Mouse (Mus musculus) cerebellum, postnatal 25 days (tissue): ENCODE measurements around the gene Hax1.

Experiments
- DNase-seq, 2 experiments: peaks; one replicate each; pipeline ENCODE4 v3.0.0; 2021; ENCODE audit warnings: mixed read lengths in 2 of 2

The Hax1 gene

DNA sequence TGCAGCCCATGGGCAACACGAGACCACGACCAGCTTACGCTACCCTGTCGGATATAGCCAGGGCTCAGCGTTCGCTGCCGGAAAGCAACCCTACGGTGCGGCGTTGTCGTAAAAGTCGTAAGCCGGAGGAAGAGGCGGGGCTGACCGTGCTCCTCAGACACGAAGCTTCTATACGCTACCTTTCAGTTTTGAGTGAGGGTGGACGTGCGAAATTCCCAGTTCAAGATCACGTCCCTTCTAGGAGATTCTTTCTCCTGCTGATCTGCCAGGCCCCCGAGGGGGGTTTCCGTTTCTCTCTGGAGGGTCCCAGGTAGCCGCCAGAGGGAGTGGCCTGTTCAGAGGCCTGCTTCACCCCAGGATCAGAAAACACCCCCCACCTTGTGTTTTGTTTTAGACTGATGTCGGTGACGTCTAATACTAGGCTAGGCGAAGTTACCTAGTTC is at the start of gene Hax1:
Hax1 (minus strand) TSS at position 169 of the 443 bp plus-strand sequence.
- peak; percentile 96 to 97 for DNase-seq

GRCm38 (mm10) chr3:90036263-90036662 is 37.7 kb upstream of the Hax1 start:
- no peak for DNase-seq

DNA sequence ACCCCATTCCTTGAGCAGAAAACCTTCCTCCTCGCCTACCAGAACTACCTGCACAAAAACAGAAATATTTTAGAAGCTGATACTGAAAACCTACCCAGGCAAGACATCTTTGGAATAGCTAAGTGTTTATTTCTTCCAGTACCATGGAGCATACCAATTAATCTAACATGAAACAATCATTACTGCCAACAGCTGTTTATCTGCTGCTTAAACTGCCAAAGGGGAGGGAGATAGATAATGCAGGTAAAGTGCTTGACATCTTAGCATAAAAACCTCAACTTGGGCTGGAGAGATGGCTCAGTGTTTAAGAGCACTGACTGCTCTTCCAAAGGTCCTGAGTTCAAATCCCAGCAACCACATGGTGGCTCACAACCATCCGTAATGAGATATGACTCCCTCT is 36.1 kb upstream of the Hax1 start:
- no peak for DNase-seq

DNA sequence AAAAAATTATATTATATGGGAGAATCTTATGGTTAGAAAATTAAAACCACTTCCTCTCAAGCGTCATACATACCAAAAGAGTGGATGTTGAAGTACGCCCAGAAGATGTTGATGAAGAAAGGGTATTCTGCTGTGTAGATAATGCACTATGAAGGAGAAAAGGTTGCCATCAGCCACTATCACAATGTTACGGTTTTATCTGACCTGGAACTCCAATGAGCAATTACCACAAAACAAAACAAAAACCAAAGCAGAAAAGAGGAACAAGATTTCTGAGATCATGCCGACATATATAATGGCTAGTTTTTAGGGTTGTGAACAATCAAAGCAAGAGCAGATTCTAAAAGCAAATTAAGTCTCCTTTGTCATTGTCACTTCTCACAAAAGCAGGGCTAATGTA is 18.0 kb upstream of the Hax1 start:
- DNase-seq: no peak

DNA sequence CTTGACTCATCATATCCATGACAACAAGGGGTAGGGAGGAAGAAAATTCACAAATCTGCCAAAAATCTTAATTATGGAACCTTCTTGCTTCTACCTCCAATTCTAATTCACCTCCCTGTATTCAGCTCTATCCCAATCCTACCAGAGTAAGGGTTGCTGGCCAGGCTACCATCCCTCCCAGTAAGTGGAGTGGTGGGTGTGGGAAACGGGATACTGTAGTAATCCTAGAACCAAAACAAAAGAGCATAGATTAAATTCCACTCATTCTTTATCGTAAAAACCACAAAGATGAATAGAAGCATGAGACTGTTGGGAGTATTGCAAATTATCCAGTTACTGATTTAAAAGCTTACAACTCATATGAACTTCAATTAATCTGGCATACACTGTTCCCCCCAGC is 11.7 kb upstream of the Hax1 start:
- no peak for DNase-seq

DNA sequence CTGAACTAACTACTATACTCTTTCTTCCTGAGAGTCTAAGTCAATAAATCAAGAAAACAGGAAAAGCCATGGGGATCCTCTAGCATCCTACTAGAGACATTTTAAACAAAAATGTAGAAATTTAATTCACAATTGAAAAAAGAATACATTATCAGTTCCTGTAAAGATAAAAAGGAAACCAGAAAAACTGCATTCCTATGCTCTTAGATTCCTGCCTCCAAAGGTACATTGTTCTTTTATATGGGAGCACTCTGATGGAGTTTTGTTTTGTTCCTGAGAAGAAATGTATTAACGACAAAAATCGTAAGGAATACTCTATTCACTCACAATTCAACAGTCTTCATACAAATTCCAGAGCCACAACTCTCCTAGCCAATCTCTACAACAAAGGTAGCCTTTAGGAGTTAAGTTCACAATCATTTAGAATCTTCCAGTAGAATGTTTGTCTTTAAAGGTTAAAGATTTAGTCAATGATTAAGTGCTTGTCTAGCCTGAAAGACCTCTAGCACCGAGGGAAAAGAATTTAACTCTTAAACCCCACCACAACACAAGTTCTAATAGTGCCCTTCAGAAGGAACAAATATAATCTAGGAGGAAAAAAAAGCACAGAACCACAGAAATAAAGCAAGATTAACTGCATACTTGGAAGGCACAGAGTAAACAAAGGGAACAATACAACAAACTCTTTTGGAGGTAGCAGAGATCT is 5.7 kb upstream of the Hax1 start:
- DNase-seq: no peak

- DNase-seq: no peak
Observed at GRCm38 (mm10) chr3:89999830-90000229, 1.2 kb upstream of the Hax1 start.

DNA sequence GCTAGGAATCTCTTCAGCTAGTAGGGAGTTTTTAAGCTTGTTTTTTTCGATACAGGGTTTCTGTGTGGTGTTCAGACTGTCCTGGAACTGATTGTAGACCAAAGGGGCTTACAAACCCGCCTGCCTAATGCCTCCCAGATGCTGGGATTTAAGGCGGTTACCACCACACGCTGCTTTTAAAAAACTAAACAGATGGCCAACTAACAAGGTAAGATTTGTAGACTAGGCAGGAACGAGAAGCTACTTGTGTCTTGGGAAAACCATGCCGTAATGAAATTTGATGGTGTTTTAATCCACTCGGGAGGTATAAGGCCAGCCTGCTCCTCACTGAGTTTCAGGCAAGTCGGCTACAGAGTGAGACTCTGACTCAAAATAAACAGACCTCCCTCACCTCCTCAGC is 510 bp upstream of the Hax1 start:
- DNase-seq: no peak

DNA sequence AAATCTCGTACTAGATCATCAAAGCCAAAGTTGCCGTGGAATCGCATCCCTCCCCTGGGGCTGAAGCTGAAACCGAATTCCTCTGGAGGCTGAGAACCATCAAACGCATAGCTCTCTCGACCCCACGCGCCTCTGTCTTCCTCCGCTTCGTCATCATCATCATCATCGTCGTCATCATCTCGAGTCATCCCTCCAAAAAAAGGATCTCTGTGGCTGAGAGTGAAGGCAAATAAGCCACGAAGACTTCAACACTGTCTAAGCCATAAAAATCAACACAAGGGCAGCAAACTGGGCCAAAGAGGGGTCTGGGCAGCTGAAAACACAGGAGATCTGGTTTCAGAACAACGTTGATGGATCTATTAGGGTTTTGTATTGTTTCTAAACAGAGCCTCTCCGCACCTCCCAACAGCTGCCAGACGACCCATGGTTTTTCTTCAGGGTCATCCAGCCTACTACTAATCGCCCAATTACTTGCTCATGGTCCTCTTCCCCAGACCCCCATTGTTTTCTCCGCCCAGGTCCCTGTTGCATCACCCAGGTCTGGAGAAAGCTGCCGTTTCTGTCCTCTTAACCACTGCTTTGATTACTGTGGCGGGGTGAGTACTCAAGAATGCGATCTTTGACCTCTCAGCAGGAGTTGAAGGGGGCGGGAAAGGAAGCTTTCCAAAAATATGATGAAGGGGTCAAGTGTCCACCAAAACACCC is 637 bp downstream of the Hax1 start:
- DNase-seq: peak in 1 of 2 experiments; percentile 23

DNA sequence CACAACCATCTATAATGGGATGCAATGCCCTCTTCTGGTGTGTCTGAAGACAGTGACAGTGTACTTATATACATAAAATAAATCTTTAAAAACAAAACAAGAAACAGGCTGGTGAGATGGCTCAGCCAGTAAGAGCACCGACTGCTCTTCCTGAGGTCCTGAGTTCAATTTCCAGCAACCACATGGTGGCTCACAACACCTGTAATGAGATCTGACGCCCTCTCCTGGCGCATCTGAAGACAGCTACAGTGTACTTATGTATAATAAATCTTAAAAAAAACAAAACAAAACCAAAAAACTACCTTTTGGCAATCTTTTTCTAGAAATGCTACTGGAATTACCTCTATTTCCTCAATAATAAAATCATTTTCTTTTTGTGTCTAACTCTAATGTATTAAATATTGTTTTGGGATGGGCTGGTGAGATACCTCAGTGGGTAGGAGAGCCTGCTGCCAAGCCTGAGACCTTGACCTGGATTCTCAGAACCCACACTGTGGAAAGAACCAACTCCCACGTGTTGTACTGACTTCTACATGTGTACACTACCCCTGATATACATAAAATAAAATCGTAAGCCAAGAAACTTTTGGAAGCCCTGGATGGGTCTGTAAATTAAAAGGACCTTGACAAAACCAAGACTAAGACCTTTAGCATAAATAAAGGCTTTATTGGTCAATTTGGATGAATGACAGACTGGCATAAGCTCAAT is 3.6 kb downstream of the Hax1 start:
- DNase-seq: no peak

GRCm38 (mm10) chr3:89987822-89988221 is 10.8 kb downstream of the Hax1 start:
- DNase-seq: no peak

DNA sequence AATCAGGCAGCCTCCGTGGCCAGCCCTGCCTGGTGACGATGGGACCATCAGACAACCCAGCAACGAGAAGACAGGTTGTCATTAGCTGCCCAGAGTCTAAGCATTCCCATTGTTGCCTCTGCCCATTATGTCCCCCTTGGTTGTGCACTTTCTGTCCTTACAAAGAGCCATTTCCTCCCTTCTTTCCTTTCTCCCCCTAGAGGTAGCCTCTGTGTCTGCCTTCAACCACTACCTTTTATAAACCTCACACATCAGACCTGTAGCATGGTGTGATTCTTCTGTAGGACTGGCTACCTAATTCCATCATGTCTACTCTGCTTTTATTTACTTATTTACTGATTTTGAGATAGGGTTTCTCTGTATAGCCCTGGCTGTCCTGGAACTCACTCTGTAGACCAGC is 11.4 kb downstream of the Hax1 start:
- DNase-seq: no peak

GRCm38 (mm10) chr3:89982426-89982825 is 16.2 kb downstream of the Hax1 start:
- no peak for DNase-seq

GRCm38 (mm10) chr3:89976859-89977258 is 21.7 kb downstream of the Hax1 start:
- no peak for DNase-seq

DNA sequence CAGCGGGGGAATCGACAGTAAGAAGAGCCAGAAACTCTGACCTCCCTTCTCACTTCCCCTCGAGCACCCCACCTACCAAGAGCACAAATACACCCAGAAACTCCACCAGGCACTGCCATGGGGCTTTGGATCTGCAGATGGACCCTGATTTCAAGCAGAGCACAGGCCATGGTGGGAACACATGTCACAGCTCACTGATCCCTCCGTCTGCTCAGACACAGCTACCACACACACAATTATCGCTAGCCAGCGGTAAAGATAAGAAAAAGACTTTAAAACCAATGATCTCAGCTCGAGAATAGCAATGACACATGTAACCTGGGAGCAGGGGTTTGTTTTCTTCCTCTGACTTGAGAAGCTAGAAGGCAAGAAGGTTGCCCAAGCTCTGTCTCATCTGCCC is 30.1 kb downstream of the Hax1 start:
- DNase-seq: no peak

DNA sequence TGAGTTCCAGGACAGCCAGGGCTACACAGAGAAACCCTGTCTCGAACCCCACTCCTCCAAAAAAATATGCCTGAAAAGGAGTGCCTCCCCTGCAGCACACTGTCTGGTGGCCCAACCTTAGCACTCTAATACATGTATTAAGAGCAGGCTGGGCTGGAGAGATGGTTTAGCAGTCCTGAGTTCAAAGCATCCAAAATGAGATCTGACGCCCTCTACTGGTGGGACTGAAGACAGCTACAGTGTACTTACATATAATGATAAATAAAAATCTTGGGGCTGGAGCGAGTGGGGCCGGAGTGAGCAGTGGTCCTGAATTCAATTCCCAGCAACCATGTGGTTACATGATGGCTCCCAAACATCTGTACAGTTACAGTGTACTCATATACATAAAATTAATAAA is 31.6 kb downstream of the Hax1 start:
- no peak for DNase-seq

- no peak for DNase-seq
Observed at GRCm38 (mm10) chr3:89965972-89966371, 32.6 kb downstream of the Hax1 start.

DNA sequence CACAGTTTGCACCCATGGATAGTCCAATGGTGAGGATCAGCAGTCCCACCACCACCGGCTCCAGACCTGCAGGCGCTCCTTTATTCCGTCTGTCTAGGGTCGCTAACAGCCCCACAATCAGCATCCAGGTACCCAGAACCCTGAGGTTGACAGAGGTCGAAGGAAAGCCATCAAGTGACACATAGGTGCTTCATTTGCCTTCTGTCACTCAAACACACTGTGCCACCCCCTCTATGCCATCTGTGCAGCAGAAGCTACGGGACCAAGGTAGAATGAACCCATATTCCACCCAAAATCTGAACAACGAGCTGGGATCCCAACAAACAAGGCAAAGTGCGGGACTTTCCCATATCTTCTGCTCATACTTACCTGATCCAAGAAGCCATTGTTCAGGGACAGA is 33.0 kb downstream of the Hax1 start:
- DNase-seq: no peak

- DNase-seq: peak; percentile 71 to 80
Observed at GRCm38 (mm10) chr3:89963926-89964739, 34.4 kb downstream of the Hax1 start.

DNA sequence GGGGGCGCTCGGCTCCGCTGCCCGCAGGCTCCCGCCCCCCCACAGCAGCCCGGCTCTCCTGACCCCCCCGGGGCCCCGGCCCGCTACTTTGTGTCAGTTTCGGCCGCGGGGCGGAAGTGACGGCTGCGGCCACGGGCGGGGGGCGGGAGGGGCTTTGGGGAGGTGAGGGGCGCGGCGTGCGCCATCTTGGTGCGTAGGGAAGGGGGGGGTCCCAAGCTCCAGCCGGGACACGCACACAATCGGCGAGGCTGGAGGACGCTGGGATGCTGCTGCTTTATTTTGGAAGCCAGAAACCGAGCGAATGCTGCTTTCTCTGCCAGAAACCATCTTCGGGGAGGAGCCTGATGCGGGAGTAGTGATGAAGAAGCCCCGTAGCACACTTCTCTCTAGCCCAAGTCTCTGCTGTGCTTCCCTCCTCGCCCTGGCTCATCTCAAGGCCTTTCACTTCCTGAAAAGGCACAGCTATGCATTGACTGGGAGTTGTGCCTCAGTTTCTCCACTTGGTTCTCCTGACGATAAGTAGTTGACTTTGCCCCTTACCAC is 35.3 kb downstream of the Hax1 start, which contains the start of gene Atp8b2:
Atp8b2 (minus strand) TSS at position 288 of the 543 bp plus-strand sequence.
- DNase-seq: peak; percentile 69 to 79

DNA sequence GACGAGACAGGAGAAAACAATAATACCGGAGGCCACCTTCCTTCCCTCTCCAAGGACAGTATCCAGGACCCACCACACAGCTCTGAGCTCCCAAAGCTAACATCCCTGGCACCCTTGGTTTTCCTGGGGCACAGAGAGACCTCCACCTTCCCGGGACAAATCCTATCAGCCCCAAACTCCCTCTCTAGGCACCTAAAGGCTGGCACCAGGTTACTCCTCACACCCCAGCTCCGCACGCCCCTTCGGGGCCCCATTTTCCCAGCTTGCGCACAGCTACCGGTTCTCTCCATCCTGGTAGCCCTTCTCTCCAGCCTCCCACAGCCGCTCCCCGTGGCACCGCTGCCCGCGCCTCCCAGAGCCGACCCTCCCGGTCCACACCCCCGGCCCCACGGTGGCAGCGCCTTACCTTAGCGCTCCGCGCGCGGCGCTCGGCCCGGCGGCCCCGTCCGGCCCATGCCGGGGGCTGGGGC is 35.8 kb downstream of the Hax1 start:
- DNase-seq: peak in 1 of 2 experiments; percentile 55

DNA sequence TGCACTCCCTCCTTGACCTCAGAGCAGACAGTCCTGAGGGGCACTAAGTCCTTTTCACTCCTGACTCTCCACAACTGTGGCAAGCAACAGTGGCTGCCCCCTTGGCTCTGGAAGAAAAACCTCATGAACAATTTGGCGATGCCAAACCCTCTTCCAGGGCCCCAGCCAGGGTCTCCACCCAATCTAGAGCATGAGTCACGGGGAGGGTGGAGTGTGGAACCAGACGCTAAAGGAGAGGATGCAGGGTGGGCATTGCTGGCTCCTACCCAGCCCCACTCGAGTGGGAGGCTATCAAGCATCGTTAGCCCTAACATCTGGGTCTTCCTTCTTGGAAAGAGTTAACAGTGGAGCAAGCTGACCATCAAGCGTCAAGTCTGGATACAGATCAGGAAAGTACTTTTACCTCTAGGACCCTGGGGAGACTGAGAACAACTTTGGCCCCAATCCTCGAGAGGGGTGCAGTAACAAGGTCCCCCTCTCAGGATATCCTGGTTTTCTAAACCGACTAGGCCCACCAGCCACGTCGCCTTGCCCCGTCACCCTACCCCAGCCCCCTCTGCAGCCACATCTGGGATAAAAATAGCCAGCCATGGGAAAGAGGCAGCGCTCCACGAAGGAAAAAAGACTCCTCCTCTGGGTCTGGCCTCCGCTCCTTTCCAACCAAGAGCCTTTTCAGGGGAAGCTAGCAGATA is 36.4 kb downstream of the Hax1 start:
- DNase-seq: no peak
